Mouse (Mus musculus) bone marrow, adult 2 months (tissue): Measurements from ENCODE around the gene Fbxl21. TPM values are rescaled to one million over a fixed set of nuclear protein-coding genes. Genes with fewer than 3 reads are reported as not detected.
A peak's percentile ranks its signal among the peaks of the same experiment; 100 is the strongest.

Experiments
- H3K27ac ChIP-seq: fragments of 200-500 bp; 2 replicates; pipeline ENCODE4 v1.5.1; 2012; ENCODE audit warnings: low read depth, mild to moderate bottlenecking, control low read depth, inconsistent platforms, low read length; ENCODE audit not compliant: control insufficient read depth, poor library complexity, insufficient read depth
- H3K4me1 ChIP-seq: fragments of 200-500 bp; 2 replicates; pipeline ENCODE4 v1.6.1; 2011; ENCODE audit warnings: low read length; ENCODE audit not compliant: control insufficient read depth, insufficient read depth
- H3K4me3 ChIP-seq: fragments of 200-500 bp; replicated peaks from 2 replicates; pipeline ENCODE3; 2011; ENCODE audit warnings: mild to moderate bottlenecking, low read depth, low read length, control low read depth; ENCODE audit not compliant: control insufficient read depth
- CTCF ChIP-seq: fragments of 200-500 bp; IDR thresholded peaks from 2 replicates; pipeline ENCODE4 v1.5.1; 2011; ENCODE audit warnings: low read length, control low read depth; ENCODE audit not compliant: control insufficient read depth, insufficient read depth
- POLR2A ChIP-seq: fragments of 200-500 bp; IDR thresholded peaks from 2 replicates; pipeline ENCODE4 v1.6.1; 2011; ENCODE audit warnings: low read depth, mild to moderate bottlenecking, control low read depth, low read length, borderline replicate concordance; ENCODE audit not compliant: control insufficient read depth
- WGBS: fragments of 180-500 bp; shearing (Covaris S2); methylation state at CpG from one replicate; pipeline ENCODE4 v1.1.7; 2018; 5-methylcytosine and 5-hydroxymethylcytosine counted together
- polyA plus RNA-seq: library from polyadenylated mRNA; stranded (reverse); fragments of >200 nt; gene quantifications from 2 replicates; pipeline ENCODE4 v1.2.4, GENCODE M21; 2011; ENCODE audit warnings: low replicate concordance; ENCODE audit not compliant: missing spikeins, insufficient read depth, insufficient read length

The Fbxl21 gene
- polyA plus RNA-seq, 1 experiment, result not detected

- H3K27ac ChIP-seq, result no peak overlapping the region
- 83% methylated on average over 5 of the region's 5 CpGs for WGBS
- H3K4me1 ChIP-seq, result no peaks in the 10 kb centered on the region; the same call in 1 of the 2 replicates
- TF ChIP-seq CTCF (peak; percentile 19; the same call in 1 of the 2 replicates), POLR2A (no peak)
- no peak overlapping the region for H3K4me3 ChIP-seq
Observed at GRCm38 (mm10) chr13:56578097-56578496, 55.8 kb downstream of the Fbxl21 start.

GRCm38 (mm10) chr13:56580450-56580849, 58.2 kb downstream of the Fbxl21 start:
- WGBS, result 75% methylated on average over 5 of the region's 5 CpGs
- Histone ChIP-seq H3K4me1 (no peaks in the 10 kb centered on the region; the same call in 1 of the 2 replicates), H3K4me3 (no peak overlapping the region), H3K27ac (no peak overlapping the region)
- no peak for TF ChIP-seq POLR2A
- no peak for TF ChIP-seq CTCF

GRCm38 (mm10) chr13:56581512-56581911, 59.2 kb downstream of the Fbxl21 start:
- Histone ChIP-seq H3K4me1 (no peaks in the 10 kb centered on the region; the same call in 1 of the 2 replicates), H3K4me3 (no peak overlapping the region), H3K27ac (no peak overlapping the region)
- no peak for TF ChIP-seq CTCF
- TF ChIP-seq POLR2A, result no peak
- 65% methylated on average over 3 of the region's 3 CpGs for WGBS

- H3K27ac ChIP-seq, result no peak overlapping the region
- 6% methylated on average over 6 of the region's 6 CpGs for WGBS
- H3K4me3 ChIP-seq, result no peak overlapping the region
- TF ChIP-seq CTCF (no peak), POLR2A (no peak)
- no peaks in the 10 kb centered on the region; the same call in 1 of the 2 replicates for H3K4me1 ChIP-seq
Observed at GRCm38 (mm10) chr13:56581961-56582434, 59.7 kb downstream of the Fbxl21 start.

- no peaks in the 10 kb centered on the region; the same call in 1 of the 2 replicates for H3K4me1 ChIP-seq
- WGBS, result 83% methylated on average over 3 of the region's 3 CpGs
- H3K4me3 ChIP-seq, result no peak overlapping the region
- no peak overlapping the region for H3K27ac ChIP-seq
- TF ChIP-seq POLR2A, result no peak
- no peak for TF ChIP-seq CTCF
Observed at GRCm38 (mm10) chr13:56582720-56583119, 60.4 kb downstream of the Fbxl21 start.

GRCm38 (mm10) chr13:56586046-56586445, 63.8 kb downstream of the Fbxl21 start:
- H3K27ac ChIP-seq, result no peak overlapping the region
- 80% methylated on average over 3 of the region's 3 CpGs for WGBS
- H3K4me1 ChIP-seq, result no peaks in the 10 kb centered on the region
- no peak overlapping the region for H3K4me3 ChIP-seq
- TF ChIP-seq POLR2A, result no peak
- TF ChIP-seq CTCF, result no peak

Other genes starting within 250 kb of the Fbxl21 start
- 31.8 and 51.2 TPM in 2 replicates for gene Cxcl14, start 225.9 kb upstream of the Fbxl21 start, polyA plus RNA-seq
- gene Gm3045, start 95.9 kb upstream of the Fbxl21 start, polyA plus RNA-seq, result not detected in 2 replicates
- 0.45 TPM in 1 of 2 replicates, not detected in the other for gene Slc25a48, start 84.1 kb upstream of the Fbxl21 start, polyA plus RNA-seq
- gene Il9, start 40.2 kb upstream of the Fbxl21 start, polyA plus RNA-seq, result not detected in 2 replicates
- gene Lect2, start 26.0 kb downstream of the Fbxl21 start, polyA plus RNA-seq, result not detected in 2 replicates
- gene Tgfbi, start 87.1 kb downstream of the Fbxl21 start, polyA plus RNA-seq, result 18.7 and 49.4 TPM in 2 replicates
- gene Smad5, start 180.5 kb downstream of the Fbxl21 start, polyA plus RNA-seq, result 8.2 and 14.8 TPM in 2 replicates
- not detected in 2 replicates for gene Gm45623, start 231.4 kb downstream of the Fbxl21 start, polyA plus RNA-seq